Mouse (Mus musculus): ENCODE results near the gene Zhx3.

DNA sequence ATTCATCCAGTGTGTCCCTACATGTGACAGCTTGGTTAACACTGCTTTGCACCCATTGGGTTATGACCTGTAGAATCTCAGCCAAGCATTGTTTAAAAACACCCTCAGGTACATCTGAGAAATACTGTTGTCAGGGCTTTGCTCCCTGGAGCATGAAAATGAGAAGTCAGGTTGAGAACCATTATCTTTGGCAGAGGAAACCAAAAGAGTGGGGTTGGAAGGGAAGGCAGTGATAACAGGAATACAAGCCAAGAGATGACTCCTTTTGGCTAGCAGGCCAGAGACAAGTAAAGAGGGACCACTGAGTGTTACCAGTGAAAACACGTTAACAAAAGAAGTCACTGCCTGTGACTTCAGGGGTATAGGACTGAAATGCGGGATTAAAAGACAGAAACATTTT, 108.4 kb downstream of the Zhx3 start:
- TF ChIP-seq CTCF (IDR thresholded peaks at IDR 0.05; ENCODE audit: insufficient read depth, low read length): no peak
- no peak for TF ChIP-seq POLR2A (IDR thresholded peaks at IDR 0.05; ENCODE audit: borderline replicate concordance, extremely low read depth, low read depth, low read length)

Measured in lung, adult 2 months (tissue).